Mouse (Mus musculus): ENCODE results near the gene Rngtt.
"Not testable (repeated sequence)": the region's sequence is repeated elsewhere in the genome, so short reads cannot be mapped to it uniquely, and the experiment has no call there.

Rngtt gene

GRCm38 (mm10) chr4:33450356-33450755 lies 140.2 kb downstream of the Rngtt start:
- H3K27me3 ChIP-seq (ENCODE audit: control insufficient read depth, insufficient read depth, low read length, poor library complexity, severe bottlenecking); DNase-seq (ENCODE audit: low read depth, low spot score); H3K36me3 ChIP-seq (ENCODE audit: control insufficient read depth, insufficient read depth, low read length, poor library complexity, severe bottlenecking): not testable (repeated sequence)

GRCm38 (mm10) chr4:33459851-33460250 lies 149.7 kb downstream of the Rngtt start:
- H3K27me3 ChIP-seq (ENCODE audit: control insufficient read depth, insufficient read depth, low read length, poor library complexity, severe bottlenecking), result no peaks in the 10 kb centered on the region

GRCm38 (mm10) chr4:33464432-33464831 lies 154.3 kb downstream of the Rngtt start:
- Histone ChIP-seq H3K36me3 (ENCODE audit: control insufficient read depth, insufficient read depth, low read length, poor library complexity, severe bottlenecking) (no peaks in the 10 kb centered on the region), H3K27me3 (ENCODE audit: control insufficient read depth, insufficient read depth, low read length, poor library complexity, severe bottlenecking) (no peaks in the 10 kb centered on the region)
- DNase-seq (ENCODE audit: low read depth, low spot score), result no peak

More at GRCm38 (mm10) chr4:33459851-33460250, 149.7 kb downstream of the Rngtt start:
- H3K36me3 ChIP-seq (ENCODE audit: control insufficient read depth, insufficient read depth, low read length, poor library complexity, severe bottlenecking), result no peaks in the 10 kb centered on the region
- no peak for DNase-seq (ENCODE audit: low read depth, low spot score)

GRCm38 (mm10) chr4:33465871-33466270 lies 155.8 kb downstream of the Rngtt start:
- DNase-seq (ENCODE audit: low read depth, low spot score), result no peak
- Histone ChIP-seq H3K27me3 (ENCODE audit: control insufficient read depth, insufficient read depth, low read length, poor library complexity, severe bottlenecking) (no peaks in the 10 kb centered on the region), H3K36me3 (ENCODE audit: control insufficient read depth, insufficient read depth, low read length, poor library complexity, severe bottlenecking) (no peaks in the 10 kb centered on the region)

GRCm38 (mm10) chr4:33466970-33467399 lies 156.9 kb downstream of the Rngtt start:
- Histone ChIP-seq H3K27me3 (ENCODE audit: control insufficient read depth, insufficient read depth, low read length, poor library complexity, severe bottlenecking) (no peaks in the 10 kb centered on the region), H3K36me3 (ENCODE audit: control insufficient read depth, insufficient read depth, low read length, poor library complexity, severe bottlenecking) (no peaks in the 10 kb centered on the region)
- DNase-seq (ENCODE audit: low read depth, low spot score), result no peak

- no peaks in the 10 kb centered on the region for H3K36me3 ChIP-seq (ENCODE audit: control insufficient read depth, insufficient read depth, low read length, poor library complexity, severe bottlenecking)
- H3K27me3 ChIP-seq (ENCODE audit: control insufficient read depth, insufficient read depth, low read length, poor library complexity, severe bottlenecking), result no peaks in the 10 kb centered on the region
- DNase-seq (ENCODE audit: low read depth, low spot score), result no peak
These were observed 157.5 kb downstream of the Rngtt start for GRCm38 (mm10) chr4:33467627-33468026.

GRCm38 (mm10) chr4:33468151-33468550 lies 158.0 kb downstream of the Rngtt start:
- no peak for DNase-seq (ENCODE audit: low read depth, low spot score)
- no peaks in the 10 kb centered on the region for H3K36me3 ChIP-seq (ENCODE audit: control insufficient read depth, insufficient read depth, low read length, poor library complexity, severe bottlenecking)
- no peaks in the 10 kb centered on the region for H3K27me3 ChIP-seq (ENCODE audit: control insufficient read depth, insufficient read depth, low read length, poor library complexity, severe bottlenecking)

- H3K27me3 ChIP-seq (ENCODE audit: control insufficient read depth, insufficient read depth, low read length, poor library complexity, severe bottlenecking), result no peaks in the 10 kb centered on the region
- no peak for DNase-seq (ENCODE audit: low read depth, low spot score)
These were observed 160.7 kb downstream of the Rngtt start for GRCm38 (mm10) chr4:33470671-33471302.

GRCm38 (mm10) chr4:33478011-33478785 lies 168.1 kb downstream of the Rngtt start:
- H3K36me3 ChIP-seq (ENCODE audit: control insufficient read depth, insufficient read depth, low read length, poor library complexity, severe bottlenecking), result no peaks in the 10 kb centered on the region
- no peaks in the 10 kb centered on the region for H3K27me3 ChIP-seq (ENCODE audit: control insufficient read depth, insufficient read depth, low read length, poor library complexity, severe bottlenecking)
- DNase-seq (ENCODE audit: low read depth, low spot score), result no peak

More at GRCm38 (mm10) chr4:33470671-33471302, 160.7 kb downstream of the Rngtt start:
- no peaks in the 10 kb centered on the region for H3K36me3 ChIP-seq (ENCODE audit: control insufficient read depth, insufficient read depth, low read length, poor library complexity, severe bottlenecking)

GRCm38 (mm10) chr4:33481721-33482120 lies 171.6 kb downstream of the Rngtt start:
- no peaks in the 10 kb centered on the region for H3K36me3 ChIP-seq (ENCODE audit: control insufficient read depth, insufficient read depth, low read length, poor library complexity, severe bottlenecking)
- no peak for DNase-seq (ENCODE audit: low read depth, low spot score)
- no peaks in the 10 kb centered on the region; the same call in 1 of the 2 replicates for H3K27me3 ChIP-seq (ENCODE audit: control insufficient read depth, insufficient read depth, low read length, poor library complexity, severe bottlenecking)

GRCm38 (mm10) chr4:33486050-33486449 lies 175.9 kb downstream of the Rngtt start:
- no peaks in the 10 kb centered on the region for H3K36me3 ChIP-seq (ENCODE audit: control insufficient read depth, insufficient read depth, low read length, poor library complexity, severe bottlenecking)
- H3K27me3 ChIP-seq (ENCODE audit: control insufficient read depth, insufficient read depth, low read length, poor library complexity, severe bottlenecking), result no peaks in the 10 kb centered on the region; the same call in 1 of the 2 replicates
- no peak for DNase-seq (ENCODE audit: low read depth, low spot score)

- H3K27me3 ChIP-seq (ENCODE audit: control insufficient read depth, insufficient read depth, low read length, poor library complexity, severe bottlenecking), result no peaks in the 10 kb centered on the region
- no peak for DNase-seq (ENCODE audit: low read depth, low spot score)
- H3K36me3 ChIP-seq (ENCODE audit: control insufficient read depth, insufficient read depth, low read length, poor library complexity, severe bottlenecking), result no peaks in the 10 kb centered on the region
These were observed 181.0 kb downstream of the Rngtt start for GRCm38 (mm10) chr4:33491108-33491507.

GRCm38 (mm10) chr4:33494377-33494776 lies 184.3 kb downstream of the Rngtt start:
- Histone ChIP-seq H3K36me3 (ENCODE audit: control insufficient read depth, insufficient read depth, low read length, poor library complexity, severe bottlenecking) (no peaks in the 10 kb centered on the region), H3K27me3 (ENCODE audit: control insufficient read depth, insufficient read depth, low read length, poor library complexity, severe bottlenecking) (no peaks in the 10 kb centered on the region)
- no peak for DNase-seq (ENCODE audit: low read depth, low spot score)

GRCm38 (mm10) chr4:33496985-33497384 lies 186.9 kb downstream of the Rngtt start:
- Histone ChIP-seq H3K36me3 (ENCODE audit: control insufficient read depth, insufficient read depth, low read length, poor library complexity, severe bottlenecking) (0 out of 2 replicates have a peak, but pooled peaks cover under 1% of the 10 kb centered on the region), H3K27me3 (ENCODE audit: control insufficient read depth, insufficient read depth, low read length, poor library complexity, severe bottlenecking) (no peaks in the 10 kb centered on the region)
- DNase-seq (ENCODE audit: low read depth, low spot score), result no peak

GRCm38 (mm10) chr4:33497657-33498056 lies 187.5 kb downstream of the Rngtt start:
- DNase-seq (ENCODE audit: low read depth, low spot score), result no peak
- Histone ChIP-seq H3K27me3 (ENCODE audit: control insufficient read depth, insufficient read depth, low read length, poor library complexity, severe bottlenecking) (no peaks in the 10 kb centered on the region), H3K36me3 (ENCODE audit: control insufficient read depth, insufficient read depth, low read length, poor library complexity, severe bottlenecking) (peaks cover 5% of the 10 kb centered on the region)
